19 mouse cellular contexts compared by ENCODE assay signal in genomic region chr9:109969181-109969580, GRCm38 (mm10). TPM values are rescaled to one million over a fixed set of nuclear protein-coding genes. Genes with fewer than 3 reads are reported as not detected.
A peak's percentile ranks its signal among the peaks of the same experiment; 100 is the strongest.
DNase-seq lines count a peak whose midpoint lies in the region; ATAC-seq and TF ChIP-seq lines count a peak whose summit lies in the region.
"Had no signal": no experiment of that assay in that cellular context is flagged by ENCODE, and none has a peak within 500 bp of the region (broad histone marks: within the 10 kb centered on the region; RNA-seq: fewer than 3 reads in every experiment).

No protein-coding gene starts in this region.

- no peak for TF ChIP-seq POLR2A in MEL (IDR thresholded peaks at IDR 0.05; ENCODE audit: control insufficient read depth in 1 of 2, insufficient read depth in 1 of 2, low read depth in 1 of 2, low read length in 2 of 2, poor library complexity in 1 of 2)

- no peaks in the 10 kb centered on the region for H3K79me2 ChIP-seq in MEL (ENCODE audit: control insufficient read depth, insufficient read depth, low read length, poor library complexity)

- no peaks in the 10 kb centered on the region for H3K36me3 ChIP-seq in forebrain, embryonic 14.5 days (ENCODE audit: control insufficient read depth, insufficient read depth, low read length)
- H3K36me3 ChIP-seq in forebrain, embryonic 10.5 days (replicated peaks) = peaks cover 6% of the 10 kb centered on the region; the same call in 1 of the 2 replicates
- no peaks in the 10 kb centered on the region for H3K36me3 ChIP-seq in heart, postnatal 0 days (replicated peaks; ENCODE audit: control insufficient read depth, insufficient read depth, low read length)
- peaks cover 0 to 31% of the 10 kb centered on the region in 2 experiments; a peak in 2 of 4 replicates for H3K36me3 ChIP-seq in MEL (ENCODE audit: control insufficient read depth in 1 of 2, insufficient read depth in 2 of 2, low read length in 2 of 2)
- no peaks in the 10 kb centered on the region for H3K36me3 ChIP-seq in intestine, postnatal 0 days (ENCODE audit: control insufficient read depth, insufficient read depth)
- no peaks in the 10 kb centered on the region for H3K36me3 ChIP-seq in liver, embryonic 12.5 days
- H3K36me3 ChIP-seq: neural tube, embryonic 13.5 days had no signal

- no peak overlapping the region for H3K4me2 ChIP-seq in forebrain, embryonic 14.5 days (ENCODE audit: low read length)
- no peak overlapping the region for H3K4me2 ChIP-seq in heart, postnatal 0 days (ENCODE audit: low read depth, low read length)
- H3K4me2 ChIP-seq in intestine, postnatal 0 days (replicated peaks; ENCODE audit: low read depth) = peak overlapping the region; percentile 39
- H3K4me2 ChIP-seq in liver, embryonic 12.5 days = no peak overlapping the region
- H3K4me2 ChIP-seq: heart, embryonic 13.5 days; hindbrain, embryonic 14.5 days; lung, embryonic 14.5 days; neural tube, embryonic 13.5 days had no signal

- no peaks in the 10 kb centered on the region for H3K27me3 ChIP-seq in forebrain, embryonic 14.5 days (replicated peaks; ENCODE audit: control insufficient read depth, insufficient read depth, low read length)
- H3K27me3 ChIP-seq in forebrain, embryonic 10.5 days (ENCODE audit: poor library complexity, severe bottlenecking) = no peaks in the 10 kb centered on the region
- no peaks in the 10 kb centered on the region for H3K27me3 ChIP-seq in heart, postnatal 0 days (ENCODE audit: control insufficient read depth, insufficient read depth, low read length)
- no peaks in the 10 kb centered on the region for H3K27me3 ChIP-seq in MEL (ENCODE audit: control insufficient read depth in 1 of 2, insufficient read depth in 2 of 2, low read length in 2 of 2)
- H3K27me3 ChIP-seq in intestine, postnatal 0 days (replicated peaks; ENCODE audit: control insufficient read depth, insufficient read depth, low read length) = no peaks in the 10 kb centered on the region
- H3K27me3 ChIP-seq in liver, embryonic 12.5 days (replicated peaks) = no peaks in the 10 kb centered on the region
- H3K27me3 ChIP-seq: heart, embryonic 13.5 days; neural tube, embryonic 13.5 days; Patski had no signal

- H3K27ac ChIP-seq in forebrain, embryonic 14.5 days (ENCODE audit: low read depth, low read length) = no peak overlapping the region
- no peak overlapping the region for H3K27ac ChIP-seq in forebrain, embryonic 10.5 days
- 0 out of 2 replicates have a peak overlapping the region, but pooled peaks have one; percentile 38 for H3K27ac ChIP-seq in heart, postnatal 0 days (ENCODE audit: low read depth)
- H3K27ac ChIP-seq in MEL (ENCODE audit: control insufficient read depth, low read depth, low read length) = peak overlapping the region; percentile 78
- H3K27ac ChIP-seq in intestine, postnatal 0 days (ENCODE audit: low read depth, low read length) = peak overlapping the region; percentile 35; the same call in 1 of the 2 replicates
- H3K27ac ChIP-seq in liver, embryonic 12.5 days = no peak overlapping the region
- H3K27ac ChIP-seq: heart, embryonic 13.5 days; hindbrain, embryonic 14.5 days; neural tube, embryonic 13.5 days had no signal

- 77% methylated on average over 3 of the region's 3 CpGs for WGBS in forebrain, embryonic 14.5 days
- 91% methylated on average over 3 of the region's 3 CpGs for WGBS in forebrain, embryonic 10.5 days
- WGBS in heart, postnatal 0 days = 84% methylated on average over 3 of the region's 3 CpGs
- WGBS in intestine, postnatal 0 days = 38% methylated on average over 3 of the region's 3 CpGs
- 76% methylated on average over 3 of the region's 3 CpGs for WGBS in liver, embryonic 12.5 days (ENCODE audit: insufficient replicate concordance)

- no peak for TF ChIP-seq RAD21 in MEL (IDR thresholded peaks at IDR 0.05; ENCODE audit: low read depth, low read length)

- no peaks in the 10 kb centered on the region for H3K9me3 ChIP-seq in forebrain, embryonic 14.5 days (replicated peaks; ENCODE audit: control insufficient read depth, low read length)
- no peaks in the 10 kb centered on the region for H3K9me3 ChIP-seq in forebrain, embryonic 10.5 days
- no peaks in the 10 kb centered on the region for H3K9me3 ChIP-seq in heart, postnatal 0 days (replicated peaks; ENCODE audit: control insufficient read depth, low read length)
- H3K9me3 ChIP-seq in MEL (replicated peaks; ENCODE audit: insufficient read depth, low read length) = no peaks in the 10 kb centered on the region
- H3K9me3 ChIP-seq in intestine, postnatal 0 days (ENCODE audit: control insufficient read depth) = no peaks in the 10 kb centered on the region
- no peaks in the 10 kb centered on the region for H3K9me3 ChIP-seq in liver, embryonic 12.5 days (replicated peaks)
- H3K9me3 ChIP-seq: heart, embryonic 13.5 days; neural tube, embryonic 13.5 days had no signal

- no peak for TF ChIP-seq CTCF in heart, postnatal 0 days (IDR thresholded peaks at IDR 0.05; ENCODE audit: low read depth)
- no peak for TF ChIP-seq CTCF in MEL (IDR thresholded peaks at IDR 0.05 in 2 of 3, conservative IDR thresholded peaks at IDR 0.05 in 1 of 3; ENCODE audit: control insufficient read depth in 1 of 3, insufficient read depth in 1 of 3, low read depth in 2 of 3, low read length in 3 of 3, poor library complexity in 1 of 3, severe bottlenecking in 1 of 3)
- no peak for TF ChIP-seq CTCF in intestine, postnatal 0 days (IDR thresholded peaks at IDR 0.05; ENCODE audit: low read depth)

- no peak for TF ChIP-seq EP300 in heart, postnatal 0 days (IDR thresholded peaks at IDR 0.05; ENCODE audit: low read depth)
- no peak for TF ChIP-seq EP300 in MEL (IDR thresholded peaks at IDR 0.05; ENCODE audit: low read depth in 1 of 2, low read length in 2 of 2)

- peaks cover 6% of the 10 kb centered on the region for H3K4me1 ChIP-seq in forebrain, embryonic 14.5 days (ENCODE audit: control insufficient read depth, insufficient read depth, low read length)
- peaks cover 5% of the 10 kb centered on the region; the same call in 1 of the 2 replicates for H3K4me1 ChIP-seq in forebrain, embryonic 10.5 days
- H3K4me1 ChIP-seq in heart, postnatal 0 days (ENCODE audit: control insufficient read depth, insufficient read depth) = peaks cover 11% of the 10 kb centered on the region; the same call in 1 of the 2 replicates
- H3K4me1 ChIP-seq in MEL (ENCODE audit: control insufficient read depth in 1 of 2, insufficient read depth in 2 of 2, low read length in 2 of 2) = peaks cover 16 to 25% of the 10 kb centered on the region in 2 experiments
- no peaks in the 10 kb centered on the region for H3K4me1 ChIP-seq in intestine, postnatal 0 days (replicated peaks; ENCODE audit: control insufficient read depth, insufficient read depth, low read length)
- H3K4me1 ChIP-seq in liver, embryonic 12.5 days = 0 out of 2 replicates have a peak, but pooled peaks cover 6% of the 10 kb centered on the region

- 0 out of 2 replicates have a peak overlapping the region, but pooled peaks have one; percentile 8 for H3K9ac ChIP-seq in forebrain, embryonic 14.5 days (ENCODE audit: low read length)
- no peak overlapping the region for H3K9ac ChIP-seq in heart, postnatal 0 days (replicated peaks; ENCODE audit: low read depth, low read length)
- peak overlapping the region; percentile 56 for H3K9ac ChIP-seq in MEL (ENCODE audit: control insufficient read depth, low read depth, low read length, poor library complexity, severe bottlenecking)
- no peak overlapping the region for H3K9ac ChIP-seq in intestine, postnatal 0 days (ENCODE audit: low read depth, low read length)
- no peak overlapping the region for H3K9ac ChIP-seq in liver, embryonic 12.5 days
- H3K9ac ChIP-seq: heart, embryonic 13.5 days; hindbrain, embryonic 14.5 days; lung, embryonic 14.5 days; neural tube, embryonic 13.5 days had no signal

- no peak overlapping the region for H3K4me3 ChIP-seq in forebrain, embryonic 14.5 days (ENCODE audit: low read depth, low read length)
- H3K4me3 ChIP-seq in forebrain, embryonic 10.5 days = no peak overlapping the region
- no peak overlapping the region for H3K4me3 ChIP-seq in heart, postnatal 0 days (ENCODE audit: low read depth, low read length)
- H3K4me3 ChIP-seq in MEL (ENCODE audit: control insufficient read depth in 1 of 2, insufficient read depth in 1 of 2, low read depth in 2 of 2, low read length in 2 of 2) = peak overlapping the region; percentile 28 to 45; a peak in 3 of 4 replicates
- H3K4me3 ChIP-seq in intestine, postnatal 0 days (ENCODE audit: low read depth, low read length) = no peak overlapping the region
- H3K4me3 ChIP-seq in liver, embryonic 12.5 days = no peak overlapping the region
- H3K4me3 ChIP-seq: heart, embryonic 13.5 days; neural tube, embryonic 13.5 days had no signal

- DNase-seq in forebrain, embryonic 14.5 days (ENCODE audit: low spot score) = peak; percentile 17
- no peak for DNase-seq in forebrain, embryonic 10.5 days (ENCODE audit: extremely low spot score, low spot score)
- DNase-seq in heart, postnatal 0 days (ENCODE audit: low spot score) = no peak
- DNase-seq in heart, postnatal 10 days = no peak
- DNase-seq in MEL (ENCODE audit: low read depth, low spot score) = no peak
- DNase-seq in spleen, postnatal 10 days (ENCODE audit: low spot score in 2 of 2) = no peak
- DNase-seq: cerebellum, adult 11 months; cerebellum, postnatal 25 days; gastrocnemius, postnatal 25 days; kidney, adult 18-20 months; kidney, postnatal 4 days; thymus, adult 2 months had no signal

- ATAC-seq in forebrain, embryonic 14.5 days = no peak
- no peak for ATAC-seq in heart, postnatal 0 days (ENCODE audit: insufficient read depth, low read depth)
- no peak for ATAC-seq in intestine, postnatal 0 days
- no peak for ATAC-seq in liver, embryonic 12.5 days
- ATAC-seq: Patski had no signal

- intact Hi-C loops in heart, postnatal 10 days (cut with DNase I) = no loop called here

TF ChIP-seq in MEL, 35 proteins besides CTCF, POLR2A, EP300 and RAD21 (continues in another document):
- TF ChIP-seq ELF1 (IDR thresholded peaks at IDR 0.05; ENCODE audit: low read depth, low read length) (no peak), UBTF (IDR thresholded peaks at IDR 0.05; ENCODE audit: borderline replicate concordance, insufficient read depth, low read depth, low read length) (no peak), ZMIZ1 (IDR thresholded peaks at IDR 0.05; ENCODE audit: low read depth, low read length) (no peak), ZKSCAN1 (IDR thresholded peaks at IDR 0.05; ENCODE audit: low read depth, low read length) (no peak)

RNA-seq across cellular contexts. Expression of gene Map4, which starts 37.9 kb away (rescaled TPM):
- 90.6 and 108 TPM in 2 replicates for polyA plus RNA-seq in forebrain, embryonic 14.5 days (2014; fragmentation: Nextera tagmentation; extraction: Ambion mirVana)
- 49.6 and 52.2 TPM in 2 replicates for polyA plus RNA-seq in forebrain, embryonic 10.5 days (2016; fragmentation: Nextera tagmentation; extraction: Ambion mirVana)
- 145 and 172 TPM in 2 replicates for total RNA-seq in heart, postnatal 0 days (2014; rRNA removed; ENCODE audit: low replicate concordance)
- polyA plus RNA-seq in heart, postnatal 0 days (2015; fragmentation: Nextera tagmentation; extraction: Ambion mirVana) = 50.6 and 54.2 TPM in 2 replicates
- total RNA-seq in heart, postnatal 10 days (2021) = 100 to 1,000 TPM; 294 to 310 TPM
- 14.5 and 20.7 TPM in 2 replicates for total RNA-seq in MEL (2012; rRNA removed)
- polyA plus RNA-seq in MEL (2012; ENCODE audit: insufficient read depth in 1 of 2, insufficient read length in 2 of 2, low read depth in 1 of 2, low replicate concordance in 2 of 2, missing spikeins in 1 of 2) = 10 to 100 TPM in 1 of 2 experiments, not detected in 1; 47.8 TPM
- polyA plus RNA-seq in intestine, postnatal 0 days (2015; fragmentation: Nextera tagmentation; extraction: Ambion mirVana) = 26.0 and 28.4 TPM in 2 replicates
- 18.6 and 19.1 TPM in 2 replicates for polyA plus RNA-seq in liver, embryonic 12.5 days (2016; fragmentation: Nextera tagmentation; extraction: Ambion mirVana)

Comparison
In these comparisons a context has a peak if more than half of its experiments do, and no peak if none do; other contexts are left out.
1. H3K27ac ChIP-seq: peak in heart, postnatal 0 days (single experiment), MEL (single experiment) and intestine, postnatal 0 days (single experiment); none in forebrain, embryonic 14.5 days (single experiment), forebrain, embryonic 10.5 days (single experiment) and liver, embryonic 12.5 days (single experiment).
2. H3K4me3 ChIP-seq: peak in MEL (2 of 2); none in forebrain, embryonic 14.5 days (single experiment), forebrain, embryonic 10.5 days (single experiment), heart, postnatal 0 days (single experiment), intestine, postnatal 0 days (single experiment) and liver, embryonic 12.5 days (single experiment).
3. H3K9ac ChIP-seq: peak in forebrain, embryonic 14.5 days (single experiment) and MEL (single experiment); none in heart, postnatal 0 days (single experiment), intestine, postnatal 0 days (single experiment) and liver, embryonic 12.5 days (single experiment).